Mouse (Mus musculus) adrenal gland, postnatal 4 days (tissue): ENCODE results near the gene Col6a4. TPM values are rescaled to one million over a fixed set of nuclear protein-coding genes. Genes with fewer than 3 reads are reported as not detected.

ENCODE experiments used
- DNase-seq, 2 experiments: peaks; one replicate each; pipeline ENCODE4 v3.0.0; 2021 to 2022; ENCODE audit warnings: low spot score in 2 of 2, mixed read lengths in 2 of 2
- total RNA-seq, 2 experiments: library from RNA; stranded (reverse); gene quantifications; 2 replicates each; pipeline ENCODE4 v1.2.3; 2021

Gene Col6a4
- total RNA-seq, 2 experiments from 2014 or later: 0.51 to 1.4 TPM

- DNase-seq: no peak
Observed at GRCm38 (mm10) chr9:106076234-106076633, 20.3 kb downstream of the Col6a4 start.

GRCm38 (mm10) chr9:106073956-106074355 is 22.6 kb downstream of the Col6a4 start:
- no peak for DNase-seq

- no peak for DNase-seq
Observed at GRCm38 (mm10) chr9:106071651-106072050, 24.9 kb downstream of the Col6a4 start.

- DNase-seq: no peak
Observed at GRCm38 (mm10) chr9:106053446-106053845, 43.1 kb downstream of the Col6a4 start.

GRCm38 (mm10) chr9:106043921-106044503 is 52.6 kb downstream of the Col6a4 start:
- no peak for DNase-seq

GRCm38 (mm10) chr9:106039915-106040659 is 56.5 kb downstream of the Col6a4 start:
- DNase-seq: no peak

- DNase-seq: no peak
Observed at GRCm38 (mm10) chr9:106039276-106039675, 57.3 kb downstream of the Col6a4 start.

- peak in 1 of 2 experiments; percentile 18 for DNase-seq
Observed at GRCm38 (mm10) chr9:106038865-106039264, 57.7 kb downstream of the Col6a4 start.

- DNase-seq: no peak
Observed at GRCm38 (mm10) chr9:106015666-106016065, 80.9 kb downstream of the Col6a4 start.

GRCm38 (mm10) chr9:106013139-106013538 is 83.4 kb downstream of the Col6a4 start:
- DNase-seq: no peak

GRCm38 (mm10) chr9:105997955-105998354 is 98.6 kb downstream of the Col6a4 start:
- no peak for DNase-seq

- no peak for DNase-seq
Observed at GRCm38 (mm10) chr9:105992425-105992824, 104.2 kb downstream of the Col6a4 start.

GRCm38 (mm10) chr9:105990099-105990498 is 106.5 kb downstream of the Col6a4 start:
- no peak for DNase-seq

- DNase-seq: no peak
Observed at GRCm38 (mm10) chr9:105989468-105989867, 107.1 kb downstream of the Col6a4 start.

- DNase-seq: no peak
Observed at GRCm38 (mm10) chr9:105988096-105988495, 108.5 kb downstream of the Col6a4 start.

- no peak for DNase-seq
Observed at GRCm38 (mm10) chr9:105984931-105985519, 111.6 kb downstream of the Col6a4 start.

GRCm38 (mm10) chr9:105978479-105978878 is 118.1 kb downstream of the Col6a4 start:
- no peak for DNase-seq

GRCm38 (mm10) chr9:105976871-105977270 is 119.7 kb downstream of the Col6a4 start:
- DNase-seq: no peak

- DNase-seq: no peak
Observed at GRCm38 (mm10) chr9:105976314-105976713, 120.3 kb downstream of the Col6a4 start.

- no peak for DNase-seq
Observed at GRCm38 (mm10) chr9:105973736-105974135, 122.8 kb downstream of the Col6a4 start.

- DNase-seq: no peak
Observed at GRCm38 (mm10) chr9:105972031-105972430, 124.6 kb downstream of the Col6a4 start.

GRCm38 (mm10) chr9:105971351-105971894 is 125.2 kb downstream of the Col6a4 start:
- no peak for DNase-seq
